Mouse (Mus musculus) thymus, postnatal 14 days (tissue): ENCODE results near the gene Mapk12.
A peak's percentile ranks its signal among the peaks of the same experiment; 100 is the strongest.

Experiments
- DNase-seq: peaks from one replicate; pipeline ENCODE4 v3.0.0; 2021

Mapk12 gene

GRCm38 (mm10) chr15:89140659-89141252 is at the start of gene Mapk12:
Mapk12 (minus strand) TSS chr15:89140703.
- DNase-seq, result no peak

- no peak for DNase-seq
These were observed 44.4 kb upstream of the Mapk12 start for GRCm38 (mm10) chr15:89184937-89185227.

GRCm38 (mm10) chr15:89184141-89184936 is 43.8 kb upstream of the Mapk12 start:
- no peak for DNase-seq

GRCm38 (mm10) chr15:89182842-89183241 is 42.3 kb upstream of the Mapk12 start:
- no peak for DNase-seq

- DNase-seq, result no peak
These were observed 41.8 kb upstream of the Mapk12 start for GRCm38 (mm10) chr15:89182328-89182741.

GRCm38 (mm10) chr15:89181561-89182270 is 41.2 kb upstream of the Mapk12 start:
- DNase-seq, result no peak

- DNase-seq, result no peak
These were observed 40.2 kb upstream of the Mapk12 start, which contains the start of gene Plxnb2 for GRCm38 (mm10) chr15:89180571-89181229. Plxnb2 (minus strand) TSS chr15:89180788.

GRCm38 (mm10) chr15:89180081-89180541 is 39.6 kb upstream of the Mapk12 start:
- DNase-seq, result no peak

GRCm38 (mm10) chr15:89179630-89179964 is 39.1 kb upstream of the Mapk12 start:
- DNase-seq, result no peak

GRCm38 (mm10) chr15:89178954-89179629 is 38.6 kb upstream of the Mapk12 start:
- peak; percentile 36 for DNase-seq

GRCm38 (mm10) chr15:89178260-89178860 is 37.9 kb upstream of the Mapk12 start:
- no peak for DNase-seq

GRCm38 (mm10) chr15:89177576-89178259 is 37.2 kb upstream of the Mapk12 start:
- no peak for DNase-seq

GRCm38 (mm10) chr15:89177121-89177520 is 36.6 kb upstream of the Mapk12 start:
- no peak for DNase-seq

GRCm38 (mm10) chr15:89175411-89176155 is 35.1 kb upstream of the Mapk12 start:
- DNase-seq, result no peak

GRCm38 (mm10) chr15:89174889-89175339 is 34.4 kb upstream of the Mapk12 start:
- no peak for DNase-seq

GRCm38 (mm10) chr15:89173906-89174214 is 33.4 kb upstream of the Mapk12 start:
- DNase-seq, result no peak

GRCm38 (mm10) chr15:89173024-89173905 is 32.8 kb upstream of the Mapk12 start:
- DNase-seq, result peak; percentile 29

- DNase-seq, result no peak
These were observed 31.9 kb upstream of the Mapk12 start for GRCm38 (mm10) chr15:89172276-89172935.

GRCm38 (mm10) chr15:89171526-89172051 is 31.1 kb upstream of the Mapk12 start:
- DNase-seq, result no peak
